Mouse (Mus musculus) heart, postnatal 10 days (tissue): Measurements from ENCODE around the gene Ppy. TPM values are rescaled to one million over a fixed set of nuclear protein-coding genes. Genes with fewer than 3 reads are reported as not detected.

Source experiments
- DNase-seq, 2 experiments: peaks; one replicate each; pipeline ENCODE4 v3.0.0; 2021
- intact Hi-C: fragments of 180-260 bp; cut with DNase I; formaldehyde crosslinking; loops from one replicate; pipeline ENCODE4 v1.15.1; 2025
- total RNA-seq, 2 experiments: library from RNA; stranded (reverse); gene quantifications; 2 replicates each; pipeline ENCODE4 v1.2.3; 2021

Gene Ppy
- not detected for total RNA-seq

DNA sequence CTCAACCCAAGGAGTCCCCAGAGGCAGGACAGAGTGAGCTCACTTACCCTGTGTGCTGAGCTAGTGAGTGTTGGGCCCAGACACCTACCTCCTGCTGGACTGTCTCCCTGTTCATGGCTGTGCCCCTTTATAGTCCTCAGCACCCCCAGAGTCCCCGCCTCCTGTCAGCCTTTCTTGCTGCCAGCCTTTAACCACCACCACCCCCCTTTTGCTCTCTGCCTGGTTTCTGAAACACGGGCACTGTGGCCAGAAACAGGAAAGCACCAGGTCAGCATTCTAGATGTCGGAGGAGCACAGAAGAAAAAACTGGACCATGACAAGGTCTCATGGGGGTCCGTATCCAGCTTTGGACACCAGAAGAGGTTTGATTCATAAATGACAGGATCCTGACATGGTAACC lies at the start of gene Ppy:
Gene Ppy (minus strand): TSS at position 101 of the 400 bp plus-strand sequence.
- intact Hi-C loops, result no loop called here
- no peak for DNase-seq

DNA sequence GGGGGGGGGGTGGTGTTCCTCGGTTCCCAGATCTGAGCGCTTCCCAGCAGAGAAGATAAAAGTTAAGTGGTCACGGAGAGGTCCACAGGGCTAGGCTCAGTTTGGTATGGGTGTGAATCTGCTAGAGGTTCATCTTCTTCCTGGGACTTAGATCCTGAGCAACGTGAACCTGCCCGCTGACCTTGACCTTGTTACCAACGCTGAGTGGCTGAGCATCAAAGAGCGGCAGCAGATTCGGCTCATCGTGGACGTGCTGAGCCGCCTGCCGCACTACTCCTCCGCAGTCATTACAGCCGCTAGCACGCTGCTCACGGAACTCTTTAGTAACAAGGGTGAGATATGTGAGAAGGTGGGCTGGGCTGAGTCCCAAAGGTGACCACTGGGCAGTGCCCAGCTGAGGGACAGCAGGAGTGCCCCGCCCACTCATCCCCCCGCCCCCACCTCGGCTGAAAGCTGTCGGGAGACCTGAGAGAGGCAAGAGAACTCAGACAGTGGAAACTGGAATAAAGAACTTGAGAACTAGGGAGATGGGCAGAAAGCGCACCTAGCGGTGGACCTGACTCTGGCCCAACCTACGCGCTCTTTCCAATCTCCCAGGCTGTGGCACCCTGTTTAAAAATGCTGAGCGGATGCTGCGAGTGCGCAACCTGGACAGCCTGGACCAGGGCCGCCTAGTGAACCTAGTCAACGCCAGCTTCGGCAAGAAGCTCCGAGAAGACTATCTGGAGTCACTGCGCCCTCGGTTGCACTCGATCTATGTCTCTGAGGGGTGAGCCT lies 46.3 kb upstream of the Ppy start:
- no peak for DNase-seq
- intact Hi-C loops, result no loop called here

DNA sequence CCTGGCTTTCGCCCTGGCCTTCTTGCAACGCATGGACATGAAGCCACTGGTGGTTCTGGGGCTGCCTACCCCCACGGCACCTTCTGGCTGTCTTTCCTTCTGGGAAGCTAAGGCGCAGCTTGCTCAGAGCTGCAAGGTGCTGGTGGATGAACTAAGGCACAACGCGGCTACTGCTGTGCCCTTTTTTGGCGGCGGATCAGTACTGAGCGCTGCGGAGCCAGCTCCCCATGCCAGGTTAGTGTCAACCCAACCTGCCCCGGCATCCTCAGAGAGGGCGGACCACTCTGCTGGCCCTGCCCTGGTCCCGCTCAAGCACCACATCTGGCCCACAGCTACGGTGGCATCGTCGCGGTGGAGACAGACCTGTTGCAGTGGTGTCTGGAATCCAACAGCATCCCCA lies 45.4 kb upstream of the Ppy start:
- no peak for DNase-seq
- intact Hi-C loops, result no loop called here

DNA sequence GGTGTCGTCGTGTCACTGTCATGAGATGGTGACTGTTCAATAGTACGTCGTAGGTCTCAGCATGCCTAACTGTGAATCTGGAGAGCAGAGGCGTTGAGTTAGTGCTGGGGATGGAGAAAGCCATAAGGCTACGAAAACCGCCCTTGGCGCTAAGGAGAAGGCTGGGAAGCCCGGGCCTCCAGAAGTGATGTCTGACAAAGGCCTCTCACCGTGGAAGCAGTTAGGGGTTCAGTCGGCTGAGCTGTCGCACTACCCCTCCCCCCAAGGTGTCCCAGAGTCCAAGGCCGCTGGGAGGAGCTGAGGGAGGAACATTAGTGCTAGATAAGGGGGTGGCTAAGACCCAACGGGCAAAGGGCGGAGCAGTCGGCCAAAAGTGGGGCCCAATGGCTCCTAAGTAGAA lies 44.9 kb upstream of the Ppy start:
- no peak for DNase-seq
- intact Hi-C loops, result no loop called here

DNA sequence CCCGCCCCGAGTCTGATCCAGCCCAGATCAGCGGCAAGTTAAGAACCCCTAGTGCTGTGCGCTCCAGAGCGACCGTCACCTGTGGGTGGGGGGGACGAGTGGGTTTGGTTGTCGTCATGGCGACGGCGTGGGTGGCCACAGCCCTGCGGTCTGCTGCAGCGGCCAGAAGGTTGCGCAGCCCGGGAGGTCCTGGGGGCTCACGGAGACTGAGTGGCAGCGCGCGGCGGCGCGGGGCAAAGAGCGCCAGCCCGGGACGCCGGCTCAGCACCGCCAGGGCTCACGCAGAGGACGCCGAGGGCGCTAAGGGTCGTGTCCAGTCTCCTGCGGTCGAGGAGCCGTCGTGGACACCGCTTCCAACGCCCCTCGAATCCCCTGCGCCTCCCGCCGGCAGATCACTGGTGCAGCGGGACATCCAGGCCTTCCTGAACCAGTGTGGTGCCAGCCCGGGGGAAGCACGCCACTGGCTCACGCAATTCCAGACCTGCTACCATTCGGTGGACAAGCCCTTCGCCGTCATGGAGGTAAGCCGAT lies 44.4 kb upstream of the Ppy start, which contains the start of gene Nags:
Gene Nags (plus strand): TSS at position 43 of the 531 bp plus-strand sequence.
- intact Hi-C loops, result no loop called here
- no peak for DNase-seq

DNA sequence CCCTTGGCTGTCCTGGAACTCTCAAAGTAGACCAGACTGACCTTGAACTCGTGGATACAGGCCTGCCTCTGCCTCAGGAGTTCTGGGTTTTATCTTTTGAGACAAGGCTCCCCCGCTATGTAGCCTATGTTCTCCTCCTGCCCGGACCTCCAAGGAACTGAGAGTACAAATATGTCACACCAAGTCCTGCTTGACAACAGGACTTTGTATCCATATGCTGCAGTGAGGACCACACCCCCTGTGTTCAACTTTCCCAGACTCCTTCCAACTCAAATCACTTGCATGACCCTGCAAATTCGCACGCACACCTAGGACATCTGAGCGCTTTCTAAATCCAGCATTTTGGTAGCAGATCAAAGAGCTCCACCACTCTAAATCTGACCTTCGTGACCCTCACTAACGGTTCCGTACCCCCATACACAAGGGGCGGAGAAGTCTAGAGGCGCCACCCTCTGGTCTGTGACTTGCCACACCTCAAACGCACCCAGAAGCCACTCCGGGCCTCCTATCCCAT lies 43.9 kb upstream of the Ppy start:
- DNase-seq, result no peak
- intact Hi-C loops, result no loop called here

DNA sequence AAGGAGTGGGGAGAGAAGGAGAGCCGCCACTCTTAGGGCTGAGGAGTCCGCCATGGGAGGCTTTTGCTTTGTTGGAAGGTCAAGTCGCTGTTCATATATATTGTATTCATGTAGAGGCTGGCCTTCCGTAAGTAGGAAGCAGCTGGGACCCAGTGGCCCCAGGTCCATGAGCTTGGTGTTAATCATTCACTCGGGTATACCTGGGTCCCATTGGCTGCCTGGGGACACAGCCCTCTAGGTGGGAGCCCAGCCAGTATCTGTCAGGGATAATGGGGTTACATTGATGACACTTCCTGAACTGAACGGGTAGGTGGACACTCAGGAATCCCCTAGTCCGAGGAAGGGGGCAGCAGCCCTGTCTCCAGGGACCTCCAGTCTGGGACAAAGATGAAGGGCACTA lies 41.2 kb upstream of the Ppy start:
- no peak for DNase-seq
- intact Hi-C loops, result no loop called here

DNA sequence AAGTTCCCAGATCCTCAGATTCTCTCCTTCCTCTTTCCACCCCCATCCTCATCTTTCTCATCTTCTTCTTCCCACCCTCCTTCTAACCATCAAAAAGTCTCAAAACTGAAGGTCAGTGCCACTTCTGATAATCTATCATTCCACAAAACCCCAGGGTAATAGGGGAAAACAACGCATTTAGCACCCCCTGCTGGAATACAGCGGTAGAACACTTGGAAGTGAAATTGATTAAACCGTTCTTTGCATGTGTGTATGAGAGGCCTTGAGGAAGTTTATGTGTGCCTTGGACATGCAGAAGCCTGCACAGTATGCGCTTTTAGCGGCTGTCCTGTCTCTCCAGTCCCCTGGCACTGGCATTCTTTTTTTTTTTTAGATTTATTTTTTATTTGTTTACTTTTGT lies 39.4 kb upstream of the Ppy start:
- intact Hi-C loops, result loop anchor here (1.0 kb wide), 1 partner anchor 38 kb away; no protein-coding TSS in a partner anchor

DNA sequence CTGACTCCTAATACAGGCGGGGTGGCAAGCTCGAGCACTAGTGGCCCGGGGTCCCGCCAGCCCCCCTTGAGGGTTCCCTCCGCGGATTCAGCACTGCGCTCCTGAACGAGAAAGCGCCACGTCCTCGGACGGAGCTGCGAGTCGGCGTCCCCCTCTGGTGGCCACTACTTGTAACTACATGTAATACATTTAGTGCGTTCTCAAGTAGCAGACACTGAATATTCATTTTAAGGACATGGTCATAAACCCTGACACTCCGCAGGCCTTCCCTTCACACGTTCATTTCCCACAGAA lies 37.3 kb upstream of the Ppy start:
- intact Hi-C loops, result loop anchor here (1.0 to 5.0 kb wide), 2 partner anchors 77 to 151 kb away; partner anchors contain the start of gene Dusp3
- peak; percentile 72 to 82 for DNase-seq

More for the DNA sequence above, 39.4 kb upstream of the Ppy start:
- peak; percentile 60 to 81 for DNase-seq

DNA sequence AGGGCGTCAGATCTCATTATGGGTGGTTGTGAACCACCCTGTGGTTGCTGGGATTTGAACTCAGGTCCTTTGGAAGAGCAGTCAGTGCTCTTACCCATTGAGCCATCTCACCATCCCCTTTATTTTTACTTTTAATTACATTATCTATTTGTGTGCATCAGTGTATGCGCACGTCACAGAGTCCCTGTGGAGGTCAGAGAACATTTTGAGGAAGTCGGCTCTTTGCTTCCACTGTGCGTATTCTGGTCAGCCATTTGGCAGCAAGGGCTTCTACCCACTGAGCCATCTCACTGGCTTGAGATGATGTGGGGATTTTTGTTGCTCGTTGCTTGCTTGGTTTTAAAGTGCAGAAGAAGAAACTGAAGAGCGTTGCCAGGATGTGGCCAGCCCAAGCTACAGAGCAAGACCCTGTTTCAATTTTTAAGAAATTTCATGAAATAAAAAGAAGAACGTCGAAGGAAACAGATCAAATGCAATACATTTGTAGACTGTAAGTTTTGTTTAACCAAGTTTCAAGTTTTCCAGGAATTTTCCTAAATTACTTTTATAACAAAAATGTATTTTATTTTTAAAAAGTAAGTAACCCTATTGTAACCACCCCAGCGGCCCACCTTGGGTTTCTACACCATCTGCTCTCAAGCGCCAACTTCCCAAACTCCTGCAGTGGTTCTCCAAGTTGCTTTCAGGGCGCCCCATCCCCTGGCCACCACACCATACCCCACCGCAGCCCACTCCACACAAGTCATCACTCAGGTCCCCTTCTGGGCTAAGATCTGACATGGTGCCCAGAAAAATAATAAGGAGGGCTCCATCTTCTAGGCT lies 36.7 kb upstream of the Ppy start:
- intact Hi-C loops, result loop anchor here (1.0 to 5.0 kb wide), 2 partner anchors 77 to 151 kb away; partner anchors contain the start of gene Dusp3
- DNase-seq, result no peak

DNA sequence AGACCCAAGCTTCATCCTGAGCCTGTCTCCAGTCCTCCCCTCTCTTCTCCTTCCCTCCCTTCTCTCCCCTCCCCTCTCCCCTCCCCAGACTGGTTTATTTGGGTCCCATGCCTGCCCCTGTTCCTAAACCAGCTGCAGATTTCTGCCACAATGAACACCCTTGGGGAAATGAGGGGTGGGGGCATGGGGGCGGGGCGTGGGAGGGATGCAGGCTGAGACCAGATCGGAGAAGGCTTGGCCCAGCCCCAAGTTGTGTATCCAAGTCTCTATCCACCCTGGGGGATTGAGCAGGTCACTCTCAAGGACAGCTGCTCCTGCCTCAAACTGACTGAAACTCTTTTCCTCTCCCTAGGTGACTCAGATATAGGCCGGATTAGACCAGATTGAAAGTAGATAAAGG lies 33.4 kb upstream of the Ppy start:
- no peak for DNase-seq
- intact Hi-C loops, result no loop called here

DNA sequence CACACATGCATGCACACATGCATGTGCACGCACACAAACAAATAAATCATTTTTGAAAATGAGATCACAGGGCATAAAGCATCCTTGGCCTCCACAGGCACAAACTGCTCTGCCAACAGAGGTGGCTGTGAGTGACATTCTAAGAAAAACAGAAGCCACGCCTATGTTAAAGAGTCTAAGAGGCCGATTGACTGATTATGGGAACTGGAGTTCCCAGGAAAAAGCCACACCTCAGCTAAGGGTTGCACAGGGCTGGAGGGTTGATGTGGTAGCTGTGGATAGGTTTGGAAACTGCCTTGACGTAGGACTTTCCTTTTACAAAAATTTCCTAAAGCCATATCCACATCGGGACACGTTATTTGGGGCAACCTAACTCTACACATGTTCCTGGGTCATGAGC lies 16.3 kb upstream of the Ppy start:
- intact Hi-C loops, result no loop called here
- DNase-seq, result no peak

DNA sequence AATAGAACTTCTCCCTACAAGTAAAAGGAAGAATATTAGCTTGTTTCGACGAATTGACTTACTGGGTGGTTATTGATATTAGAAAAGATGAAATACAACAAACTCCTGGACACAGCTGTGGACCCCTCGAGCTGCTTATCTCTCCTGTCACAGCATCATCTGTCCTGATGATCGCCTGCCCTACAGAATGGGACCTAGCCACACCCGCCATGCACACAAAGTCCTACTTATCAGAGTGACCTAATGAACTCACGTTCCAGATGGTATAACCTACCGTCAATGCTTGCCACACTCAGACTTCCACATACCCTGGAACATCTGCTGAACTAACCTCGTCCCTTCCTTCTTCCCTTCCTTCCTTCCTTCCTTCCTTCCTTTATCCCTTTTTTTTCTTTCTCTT lies 15.1 kb upstream of the Ppy start:
- no peak for DNase-seq
- intact Hi-C loops, result no loop called here

DNA sequence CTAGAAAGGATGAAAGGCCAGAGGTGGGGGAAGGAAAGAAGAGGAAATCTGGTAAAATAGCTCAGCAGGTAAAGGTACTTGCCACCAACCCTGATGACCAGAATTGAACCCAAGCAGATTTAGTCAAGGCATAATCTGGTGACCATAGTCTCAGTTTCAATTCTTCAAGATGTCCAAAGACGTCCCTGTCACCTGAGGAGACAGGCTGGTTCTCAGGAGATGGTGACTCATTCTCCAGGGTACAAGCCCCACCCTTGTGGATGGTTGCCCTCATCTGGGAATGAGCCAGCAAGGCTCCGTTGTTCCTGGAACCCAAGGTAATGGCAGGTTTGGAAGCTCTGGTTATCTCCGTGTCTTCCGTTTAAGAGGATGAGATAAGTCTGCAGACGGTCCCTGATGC lies 10.5 kb upstream of the Ppy start:
- intact Hi-C loops, result no loop called here
- no peak for DNase-seq

DNA sequence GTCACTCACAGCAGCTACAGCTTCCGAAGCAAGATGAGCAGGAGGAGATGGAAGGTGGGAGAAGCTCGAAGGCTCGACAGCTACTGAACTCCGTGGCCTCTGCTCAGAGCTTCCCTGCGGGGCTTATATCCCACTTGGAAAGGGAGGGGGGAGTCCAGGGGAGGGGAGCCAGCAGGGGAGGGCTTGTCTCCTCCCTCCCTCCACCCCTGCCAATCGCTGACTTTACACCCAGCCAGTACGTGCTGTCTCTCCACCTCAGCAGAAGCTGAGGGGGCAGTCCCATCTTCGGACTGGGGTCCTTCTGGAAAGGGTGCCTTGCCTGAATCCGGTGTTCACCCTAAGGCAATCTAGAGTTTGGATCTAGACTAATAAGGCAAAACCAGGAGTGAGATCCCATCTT lies 6.6 kb upstream of the Ppy start, which contains the start of gene Pyy:
Gene Pyy (minus strand): TSS at position 101 of the 400 bp plus-strand sequence.
- intact Hi-C loops, result no loop called here
- no peak for DNase-seq

DNA sequence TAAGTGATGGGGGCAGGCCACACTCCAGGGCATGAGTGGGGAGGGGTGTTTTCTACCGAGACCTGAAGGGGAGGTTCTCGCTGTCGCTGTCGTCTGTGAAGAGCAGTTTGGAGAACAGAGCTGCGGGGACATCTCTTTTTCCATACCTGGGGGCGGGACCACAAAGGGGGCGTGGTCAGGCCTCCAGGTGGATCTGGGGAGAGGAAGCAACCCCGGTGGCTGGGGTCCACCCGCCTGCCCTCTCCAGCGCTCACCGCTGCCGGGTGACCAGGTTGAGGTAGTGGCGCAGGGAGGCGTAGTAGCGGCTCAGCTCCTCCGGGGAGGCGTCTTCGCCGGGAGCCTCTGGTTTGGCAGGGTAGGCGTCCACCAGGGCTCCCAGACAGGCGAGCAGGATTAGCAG lies 5.8 kb upstream of the Ppy start:
- intact Hi-C loops, result no loop called here
- DNase-seq, result no peak

DNA sequence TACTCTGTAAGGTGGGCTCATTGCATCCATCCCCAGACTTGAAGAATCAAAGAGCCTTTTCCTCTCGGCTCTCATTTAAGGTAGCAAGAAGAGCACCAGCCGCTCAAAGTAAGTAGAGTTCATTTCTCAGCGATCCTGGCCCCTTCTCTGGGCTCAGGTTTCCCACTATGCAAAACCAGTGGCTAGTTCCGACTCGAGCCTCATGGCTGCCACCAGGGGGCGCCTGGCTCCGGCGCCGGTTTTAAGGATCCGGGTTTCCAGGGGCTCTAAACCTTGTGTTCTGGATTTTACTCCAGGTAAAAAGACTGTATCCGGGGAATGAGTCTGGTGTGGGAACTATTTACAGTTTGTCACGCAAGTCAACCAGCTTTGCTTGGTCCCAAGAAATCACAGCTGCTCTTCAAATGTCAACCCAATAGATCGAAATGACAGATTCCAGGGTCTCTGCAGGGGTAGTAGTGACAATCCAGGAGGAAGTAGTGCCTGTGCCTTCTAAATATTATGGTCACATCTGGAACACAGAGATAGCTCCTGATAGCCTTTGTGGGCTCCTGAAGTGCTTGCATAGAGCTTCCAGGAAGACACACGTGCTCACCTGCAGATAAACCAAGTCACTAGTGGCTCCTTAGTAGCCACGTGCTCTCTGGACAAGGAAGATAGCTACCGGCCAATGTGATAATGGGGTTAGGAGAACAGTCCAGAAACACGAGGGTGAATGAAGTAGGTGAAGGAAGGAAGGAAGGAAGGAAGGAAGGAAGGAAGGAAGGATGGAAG lies 1.6 kb upstream of the Ppy start:
- peak; percentile 57 to 80 for DNase-seq

DNA sequence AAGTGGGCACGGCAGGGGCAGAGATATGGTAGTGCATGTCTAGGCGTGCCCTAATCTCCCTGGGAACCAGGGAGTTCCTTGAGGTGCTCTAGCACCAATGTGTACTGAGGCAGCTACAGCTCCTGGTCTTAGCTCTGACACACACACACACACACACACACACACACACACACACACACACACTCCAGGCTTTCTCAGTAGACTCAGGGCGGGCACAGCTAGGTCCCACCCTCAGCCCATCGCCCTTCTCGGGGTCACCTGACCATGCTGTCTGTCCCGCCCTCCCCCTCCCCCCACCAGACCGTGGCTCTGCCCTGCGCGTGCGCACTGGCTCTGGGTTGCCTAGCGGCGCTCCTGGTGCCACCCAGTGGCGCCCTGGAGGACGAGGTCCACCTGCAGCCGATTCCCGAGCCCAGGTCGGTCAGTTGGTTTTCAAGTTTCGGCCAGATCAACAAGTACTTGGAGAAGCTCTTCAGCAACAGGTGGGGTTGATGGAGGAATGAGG lies 4.2 kb downstream of the Ppy start:
- DNase-seq, result peak; percentile 64 to 71
- intact Hi-C loops, result loop anchor here (2.0 kb wide), 1 partner anchor 34 kb away; no protein-coding TSS in a partner anchor

More for the DNA sequence above, 1.6 kb upstream of the Ppy start:
- intact Hi-C loops, result loop anchor here (1.0 kb wide), 3 partner anchors 38 to 165 kb away; no protein-coding TSS in a partner anchor

DNA sequence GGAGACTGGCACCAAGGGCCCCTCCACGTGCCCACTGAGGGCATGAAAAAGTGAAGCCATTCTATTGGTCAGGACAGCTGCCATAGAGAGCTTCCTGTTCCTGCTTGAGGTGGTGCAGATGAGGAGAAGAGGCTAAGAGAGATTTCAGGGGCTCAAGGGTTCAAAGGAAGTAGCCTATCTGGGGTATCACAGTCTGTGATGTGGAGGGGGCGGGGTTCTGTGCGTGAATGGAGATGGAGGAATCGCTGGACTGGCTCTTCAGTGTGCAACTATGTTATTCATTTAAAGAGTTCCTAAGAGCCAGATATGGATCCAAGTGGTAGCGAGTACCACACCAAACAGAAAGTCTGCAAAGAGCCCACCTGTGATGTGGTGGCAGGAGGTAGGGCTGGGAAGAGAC lies 4.7 kb downstream of the Ppy start:
- intact Hi-C loops, result loop anchor here (2.0 kb wide), 1 partner anchor 34 kb away; no protein-coding TSS in a partner anchor
- no peak for DNase-seq

DNA sequence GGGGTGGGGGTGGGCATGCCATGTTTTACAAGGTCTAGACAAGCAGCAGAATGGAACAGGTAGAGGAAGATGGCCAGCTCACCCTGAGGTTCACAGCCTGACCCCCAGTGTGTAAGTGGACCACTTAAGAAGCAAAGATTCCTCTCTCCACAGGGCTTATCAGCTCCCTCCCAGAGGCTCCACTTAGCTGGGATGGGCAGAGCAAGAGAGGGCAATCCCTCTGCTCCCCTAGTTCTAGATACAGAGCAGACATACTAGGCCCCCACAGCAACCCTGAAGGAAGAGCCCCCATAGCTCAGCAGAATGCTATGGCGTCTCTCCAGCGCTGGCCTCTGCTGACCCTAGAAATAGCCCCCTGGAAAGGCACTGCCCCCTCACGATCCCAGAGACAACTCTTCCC lies 5.4 kb downstream of the Ppy start:
- intact Hi-C loops, result loop anchor here (2.0 kb wide), 1 partner anchor 33 kb away; no protein-coding TSS in a partner anchor
- DNase-seq, result no peak
